Mouse (Mus musculus): ENCODE measurements around the gene Zfp266. TPM values are rescaled to one million over a fixed set of nuclear protein-coding genes. Genes with fewer than 3 reads are reported as not detected.
"Not testable (repeated sequence)": the region's sequence is repeated elsewhere in the genome, so short reads cannot be mapped to it uniquely, and the experiment has no call there.

Gene Zfp266
- polyA plus RNA-seq (2012; rRNA removed): 2.1 and 2.5 TPM in 2 replicates

DNA sequence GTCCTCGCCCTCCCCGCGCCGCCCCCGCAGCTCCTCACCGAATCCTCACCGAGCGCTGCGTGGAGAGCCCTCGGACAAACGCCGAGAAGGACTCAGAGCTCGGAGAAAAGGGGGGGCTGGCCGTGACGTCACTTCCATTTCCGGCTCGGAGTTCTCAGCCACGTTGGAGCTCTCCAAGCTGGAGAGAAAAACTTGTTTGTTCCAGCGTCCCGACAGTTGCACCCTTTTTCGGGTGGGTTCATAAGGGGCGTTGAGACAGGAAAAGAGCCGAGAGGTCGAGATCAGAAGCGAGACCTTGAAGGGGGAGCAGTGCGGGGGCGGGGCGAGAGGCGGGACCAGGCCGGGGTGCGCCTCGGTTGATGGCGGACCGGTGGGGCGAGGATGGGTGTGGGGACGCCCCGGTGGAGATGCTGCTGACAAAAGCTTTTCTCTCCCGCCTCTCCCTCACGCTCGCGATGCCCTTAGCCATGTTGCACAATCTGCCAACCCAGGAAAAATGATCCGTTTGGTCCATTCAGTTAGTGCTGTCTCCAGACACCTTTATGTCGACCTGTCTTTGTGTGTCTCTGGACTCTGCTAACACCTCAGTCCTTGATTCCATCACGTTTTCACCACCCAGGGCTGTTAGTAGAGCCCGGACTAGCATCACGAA lies at the start of gene Zfp266:
Gene Zfp266, minus strand, starts transcription at position 112 of the 652 bp plus-strand sequence.
- TF ChIP-seq POLR2A (IDR thresholded peaks at IDR 0.05; ENCODE audit: control insufficient read depth, low read depth, low read length) (peak; percentile 32), CTCF (IDR thresholded peaks at IDR 0.05; ENCODE audit: control insufficient read depth, insufficient read depth, insufficient replicate concordance, low read depth, low read length) (no peak)
- H3K4me1 ChIP-seq (ENCODE audit: control insufficient read depth, insufficient read depth, low read length): peaks cover 4% of the 10 kb centered on the region

GRCm38 (mm10) chr9:20565326-20566030 lies 44.3 kb upstream of the Zfp266 start:
- not testable (repeated sequence) for H3K27ac ChIP-seq (ENCODE audit: control insufficient read depth, insufficient read depth, low read depth, low read length); H3K27me3 ChIP-seq (ENCODE audit: control insufficient read depth, insufficient read depth, low read length); H3K4me1 ChIP-seq (ENCODE audit: control insufficient read depth, insufficient read depth, low read length); H3K4me3 ChIP-seq (ENCODE audit: control insufficient read depth, low read depth, low read length); H3K36me3 ChIP-seq (ENCODE audit: control insufficient read depth, insufficient read depth, low read length)

More for the DNA sequence above, at the start of gene Zfp266:
- peak within 1 kb of the TSS; percentile 85 for H3K4me3 ChIP-seq (ENCODE audit: control insufficient read depth, low read depth, low read length)
- H3K36me3 ChIP-seq (ENCODE audit: control insufficient read depth, insufficient read depth, low read length): no peaks in the 10 kb centered on the region
- no peaks in the 10 kb centered on the region for H3K27me3 ChIP-seq (ENCODE audit: control insufficient read depth, insufficient read depth, low read length)
- H3K27ac ChIP-seq (ENCODE audit: control insufficient read depth, insufficient read depth, low read depth, low read length): peak within 1 kb of the TSS; percentile 89

GRCm38 (mm10) chr9:20562177-20562576 lies 41.0 kb upstream of the Zfp266 start:
- Histone ChIP-seq H3K4me3 (ENCODE audit: control insufficient read depth, low read depth, low read length) (no peak overlapping the region), H3K27ac (ENCODE audit: control insufficient read depth, insufficient read depth, low read depth, low read length) (no peak overlapping the region), H3K27me3 (ENCODE audit: control insufficient read depth, insufficient read depth, low read length) (no peaks in the 10 kb centered on the region), H3K36me3 (ENCODE audit: control insufficient read depth, insufficient read depth, low read length) (no peaks in the 10 kb centered on the region), H3K4me1 (ENCODE audit: control insufficient read depth, insufficient read depth, low read length) (no peaks in the 10 kb centered on the region)
- no peak for TF ChIP-seq POLR2A (IDR thresholded peaks at IDR 0.05; ENCODE audit: control insufficient read depth, low read depth, low read length)
- no peak for TF ChIP-seq CTCF (IDR thresholded peaks at IDR 0.05; ENCODE audit: control insufficient read depth, insufficient read depth, insufficient replicate concordance, low read depth, low read length)

DNA sequence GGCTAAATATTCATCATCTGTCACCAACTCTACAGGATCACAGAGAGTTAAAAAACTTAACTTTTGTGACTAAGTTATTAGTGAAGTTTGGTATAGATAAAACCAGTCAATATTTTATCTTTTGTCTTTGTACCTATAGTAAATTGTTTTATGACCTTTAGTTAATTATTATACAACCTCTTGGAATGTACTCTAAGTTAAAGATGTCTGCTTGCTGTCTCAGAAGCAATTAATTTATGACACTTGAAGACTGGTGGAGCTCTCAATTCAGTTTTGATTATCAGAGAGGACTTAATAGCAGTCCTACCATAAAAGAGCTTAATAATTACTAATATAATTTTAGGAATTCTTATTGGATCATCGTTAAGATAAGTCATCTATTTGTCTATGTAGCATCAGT lies 31.5 kb upstream of the Zfp266 start:
- Histone ChIP-seq H3K27ac (ENCODE audit: control insufficient read depth, insufficient read depth, low read depth, low read length) (no peak overlapping the region), H3K4me1 (ENCODE audit: control insufficient read depth, insufficient read depth, low read length) (no peaks in the 10 kb centered on the region), H3K4me3 (ENCODE audit: control insufficient read depth, low read depth, low read length) (no peak overlapping the region), H3K27me3 (ENCODE audit: control insufficient read depth, insufficient read depth, low read length) (no peaks in the 10 kb centered on the region), H3K36me3 (ENCODE audit: control insufficient read depth, insufficient read depth, low read length) (no peaks in the 10 kb centered on the region)
- no peak for TF ChIP-seq CTCF (IDR thresholded peaks at IDR 0.05; ENCODE audit: control insufficient read depth, insufficient read depth, insufficient replicate concordance, low read depth, low read length)

DNA sequence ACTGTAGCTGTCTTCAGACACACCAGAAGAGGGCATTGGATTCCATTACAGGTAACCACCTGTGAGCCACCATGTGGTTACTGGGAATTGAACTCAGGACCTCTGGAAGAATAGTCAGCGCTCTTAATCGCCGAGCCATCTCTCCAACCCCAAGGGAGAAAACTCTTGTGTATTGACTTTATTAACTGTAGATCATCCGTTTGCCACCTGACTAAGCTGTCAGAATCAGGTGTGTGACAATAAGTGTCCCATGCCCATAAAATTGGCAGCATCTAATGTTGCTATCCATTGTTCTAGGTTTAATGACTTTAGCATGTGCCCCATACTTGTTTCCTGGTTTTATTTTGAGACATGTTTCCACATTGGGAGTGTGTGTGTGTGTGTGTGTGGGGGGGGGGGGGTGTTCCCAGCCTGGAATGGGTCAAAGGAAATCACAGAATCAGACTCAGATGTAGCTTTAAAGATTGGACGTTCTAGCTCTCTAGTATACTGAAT lies 30.6 kb upstream of the Zfp266 start:
- Histone ChIP-seq H3K27me3 (ENCODE audit: control insufficient read depth, insufficient read depth, low read length) (no peaks in the 10 kb centered on the region), H3K36me3 (ENCODE audit: control insufficient read depth, insufficient read depth, low read length) (no peaks in the 10 kb centered on the region), H3K27ac (ENCODE audit: control insufficient read depth, insufficient read depth, low read depth, low read length) (no peak overlapping the region), H3K4me3 (ENCODE audit: control insufficient read depth, low read depth, low read length) (no peak overlapping the region), H3K4me1 (ENCODE audit: control insufficient read depth, insufficient read depth, low read length) (no peaks in the 10 kb centered on the region)
- no peak for TF ChIP-seq CTCF (IDR thresholded peaks at IDR 0.05; ENCODE audit: control insufficient read depth, insufficient read depth, insufficient replicate concordance, low read depth, low read length)
- no peak for TF ChIP-seq POLR2A (IDR thresholded peaks at IDR 0.05; ENCODE audit: control insufficient read depth, low read depth, low read length)

DNA sequence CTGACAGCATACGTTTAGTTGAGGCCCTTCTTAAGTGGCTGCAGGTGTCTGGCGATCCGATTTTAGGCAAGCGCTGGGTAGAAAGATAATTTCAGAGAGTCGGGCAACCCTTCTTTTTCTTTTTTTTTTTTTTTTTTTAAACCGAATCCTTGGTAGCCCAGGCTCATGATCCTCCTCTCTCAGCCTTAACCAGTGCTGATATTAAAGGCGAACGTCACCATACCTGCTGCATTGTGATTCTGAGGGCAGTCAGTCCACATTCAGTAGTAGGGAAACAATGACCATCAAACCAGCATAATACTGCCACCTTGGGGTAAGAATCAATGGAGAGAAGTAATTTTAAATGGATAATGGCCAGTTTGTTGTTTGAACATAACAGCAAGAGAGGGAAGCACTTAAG lies 23.9 kb upstream of the Zfp266 start:
- Histone ChIP-seq H3K36me3 (ENCODE audit: control insufficient read depth, insufficient read depth, low read length) (no peaks in the 10 kb centered on the region), H3K27ac (ENCODE audit: control insufficient read depth, insufficient read depth, low read depth, low read length) (peak overlapping the region; percentile 94), H3K4me1 (ENCODE audit: control insufficient read depth, insufficient read depth, low read length) (peaks cover 5% of the 10 kb centered on the region), H3K4me3 (ENCODE audit: control insufficient read depth, low read depth, low read length) (peak overlapping the region; percentile 95), H3K27me3 (ENCODE audit: control insufficient read depth, insufficient read depth, low read length) (no peaks in the 10 kb centered on the region)
- peak; percentile 16; the same call in 1 of the 2 replicates for TF ChIP-seq CTCF (IDR thresholded peaks at IDR 0.05; ENCODE audit: control insufficient read depth, insufficient read depth, insufficient replicate concordance, low read depth, low read length)
- TF ChIP-seq POLR2A (IDR thresholded peaks at IDR 0.05; ENCODE audit: control insufficient read depth, low read depth, low read length): no peak

DNA sequence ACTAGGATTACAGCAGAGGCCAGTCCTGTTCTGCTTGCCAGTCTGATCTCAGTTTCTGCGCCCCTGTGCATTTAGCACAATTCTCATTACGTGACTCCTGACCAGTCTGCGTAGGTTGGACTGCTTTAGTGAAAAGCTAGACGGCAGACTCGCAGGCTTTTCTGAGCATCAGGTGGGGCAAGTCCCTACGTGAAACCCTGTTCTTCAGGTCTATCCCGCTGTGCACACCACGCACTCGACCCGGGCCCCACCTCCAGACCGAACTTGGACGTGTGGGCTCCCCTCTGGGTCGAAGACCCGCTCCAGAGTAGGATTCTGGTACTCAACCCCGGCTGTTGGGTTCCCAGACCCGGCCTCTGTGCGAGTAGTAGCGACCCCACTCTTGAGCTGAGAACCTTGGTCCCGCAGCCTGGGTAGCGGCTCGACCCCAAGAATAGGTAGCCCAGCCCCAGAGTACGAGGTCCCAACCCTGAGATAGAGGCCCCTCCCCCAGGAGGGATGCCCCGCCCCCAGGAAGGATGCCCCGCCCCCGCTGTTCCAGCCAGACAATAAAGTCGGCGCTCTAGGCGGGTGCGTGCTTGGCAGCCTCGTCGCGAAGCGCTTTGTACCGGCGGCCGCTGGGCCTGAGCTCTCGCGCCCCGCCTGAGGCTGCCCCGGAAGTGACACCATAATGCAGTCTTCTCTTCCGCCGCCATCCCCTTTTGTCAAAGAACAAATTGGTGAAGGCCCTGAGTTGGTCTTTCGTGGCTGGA lies 23.0 kb upstream of the Zfp266 start:
- H3K27me3 ChIP-seq (ENCODE audit: control insufficient read depth, insufficient read depth, low read length): no peaks in the 10 kb centered on the region
- no peaks in the 10 kb centered on the region for H3K36me3 ChIP-seq (ENCODE audit: control insufficient read depth, insufficient read depth, low read length)
- peak; percentile 87 for TF ChIP-seq POLR2A (IDR thresholded peaks at IDR 0.05; ENCODE audit: control insufficient read depth, low read depth, low read length)
- no peak for TF ChIP-seq CTCF (IDR thresholded peaks at IDR 0.05; ENCODE audit: control insufficient read depth, insufficient read depth, insufficient replicate concordance, low read depth, low read length)
- H3K27ac ChIP-seq (ENCODE audit: control insufficient read depth, insufficient read depth, low read depth, low read length): peak overlapping the region; percentile 94
- peaks cover 5% of the 10 kb centered on the region for H3K4me1 ChIP-seq (ENCODE audit: control insufficient read depth, insufficient read depth, low read length)
- peak overlapping the region; percentile 95 for H3K4me3 ChIP-seq (ENCODE audit: control insufficient read depth, low read depth, low read length)
